Mouse (Mus musculus) activated CD4-positive, CD25-positive, alpha-beta regulatory T cell, adult 4 months (primary cell): ENCODE results near the gene Ptger4. TPM values are rescaled to one million over a fixed set of nuclear protein-coding genes. Genes with fewer than 3 reads are reported as not detected.
"Not testable (repeated sequence)": the region's sequence is repeated elsewhere in the genome, so short reads cannot be mapped to it uniquely, and the experiment has no call there.

ENCODE experiments used
- ATAC-seq: one replicate; pipeline ENCODE4 v1.8.0; 2017
- polyA plus RNA-seq, 2 experiments: library from polyadenylated mRNA; unstranded; fragments of 100-300 nt; shearing (Covaris generic); gene quantifications; one replicate each; pipeline ENCODE4 v1.2.1; 2017

Ptger4 gene
- polyA plus RNA-seq, 2 experiments from 2014 or later: 33.9 to 36.7 TPM

GRCm38 (mm10) chr15:5237012-5237660, 6.9 kb downstream of the Ptger4 start:
- ATAC-seq: peak; percentile 53

DNA sequence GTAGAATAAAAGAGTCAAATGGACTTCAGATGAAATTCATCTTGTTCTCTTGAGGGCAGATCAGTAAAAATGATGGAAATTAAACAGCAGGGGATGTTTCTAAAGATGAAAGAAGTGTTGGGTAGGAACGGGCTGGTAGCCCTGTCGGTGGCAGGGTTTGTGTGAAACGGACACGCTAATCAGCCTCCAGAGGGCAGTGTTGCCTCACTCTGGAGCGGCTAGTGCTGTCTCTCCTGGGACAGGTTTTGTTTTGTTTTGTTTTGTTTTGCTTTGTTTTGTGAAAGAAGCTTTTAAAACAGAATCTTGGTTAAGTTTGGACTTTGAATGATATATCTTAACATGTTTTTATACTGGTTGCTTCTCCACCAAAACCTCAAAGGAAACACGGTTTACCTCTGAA, 7.4 kb downstream of the Ptger4 start:
- peak; percentile 44 for ATAC-seq

DNA sequence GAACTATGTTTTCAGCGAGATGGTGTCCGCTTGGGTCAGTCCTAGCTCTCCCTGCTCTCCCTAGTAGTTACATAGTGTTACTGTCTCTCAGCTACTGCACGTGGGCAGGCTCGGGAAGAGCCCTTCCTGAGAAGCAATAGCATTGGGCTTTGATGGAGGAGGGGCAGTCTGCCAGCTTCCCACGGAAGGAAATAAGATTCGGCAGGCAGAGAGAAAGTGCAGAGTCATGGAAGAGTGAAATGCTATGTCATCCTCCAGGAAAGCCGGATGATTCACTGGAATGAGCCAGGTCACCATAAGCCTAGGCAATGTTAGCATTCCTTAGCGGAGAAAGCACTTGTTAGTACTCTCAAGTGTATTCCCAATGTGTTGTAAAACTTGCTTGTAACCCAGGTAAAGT, 8.5 kb downstream of the Ptger4 start:
- no peak for ATAC-seq

- no peak for ATAC-seq
Measured at GRCm38 (mm10) chr15:5234659-5235058, 9.3 kb downstream of the Ptger4 start.

GRCm38 (mm10) chr15:5230746-5231145, 13.2 kb downstream of the Ptger4 start:
- ATAC-seq: not testable (repeated sequence)

GRCm38 (mm10) chr15:5220491-5220890, 23.5 kb downstream of the Ptger4 start:
- ATAC-seq: no peak

GRCm38 (mm10) chr15:5209116-5209515, 34.9 kb downstream of the Ptger4 start:
- ATAC-seq: no peak

GRCm38 (mm10) chr15:5205222-5205621, 38.8 kb downstream of the Ptger4 start:
- no peak for ATAC-seq

- no peak for ATAC-seq
Measured at GRCm38 (mm10) chr15:5196691-5197090, 47.3 kb downstream of the Ptger4 start.

DNA sequence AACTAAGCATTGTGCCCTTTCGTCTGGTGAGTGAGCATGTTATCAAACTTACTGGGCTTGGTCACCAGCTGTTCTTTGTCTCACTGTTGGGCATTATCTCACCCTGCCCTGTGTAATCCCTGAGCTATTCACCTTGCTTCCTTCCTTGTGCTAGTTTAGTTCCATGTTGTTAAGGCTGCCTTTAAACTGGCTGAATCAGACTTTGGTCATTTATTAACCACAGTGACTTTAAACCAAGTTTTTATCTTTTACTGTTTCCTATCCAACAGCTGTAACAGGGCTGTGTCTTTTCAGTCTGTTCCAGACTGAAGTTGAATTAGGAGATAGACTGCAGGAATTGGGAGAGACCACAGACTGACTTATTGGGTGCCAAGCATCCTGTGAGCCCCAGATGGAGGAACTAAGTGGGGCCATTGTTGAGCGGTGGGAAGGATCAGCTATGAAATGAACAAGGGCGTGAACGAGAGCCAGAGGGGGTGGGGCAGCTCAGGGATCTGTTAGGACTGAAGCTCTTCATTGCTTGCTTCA, 47.9 kb downstream of the Ptger4 start:
- ATAC-seq: no peak

DNA sequence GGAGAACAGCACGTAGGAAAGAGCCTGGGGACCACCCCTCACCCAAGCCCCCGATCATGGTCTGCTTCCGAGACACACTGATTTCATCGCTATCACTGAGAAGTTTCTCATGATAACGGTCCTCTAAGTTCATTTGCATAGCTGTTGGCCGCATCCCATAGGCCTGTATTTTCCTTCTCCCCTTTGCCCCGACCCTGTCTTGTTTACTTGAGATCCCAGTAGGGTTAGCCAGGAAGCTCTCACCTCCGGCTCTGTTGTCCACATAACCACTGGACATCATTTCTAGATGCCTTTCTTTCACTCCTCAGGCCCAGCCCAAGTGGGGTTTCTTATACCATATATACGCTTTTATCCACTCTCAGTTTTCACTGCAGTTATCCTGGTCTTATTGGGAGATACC, 49.1 kb downstream of the Ptger4 start:
- ATAC-seq: no peak

- ATAC-seq: no peak
Measured at GRCm38 (mm10) chr15:5194446-5194845, 49.5 kb downstream of the Ptger4 start.

- ATAC-seq: no peak
Measured at GRCm38 (mm10) chr15:5193833-5194232, 50.2 kb downstream of the Ptger4 start.

- ATAC-seq: no peak
Measured at GRCm38 (mm10) chr15:5189504-5190093, 54.4 kb downstream of the Ptger4 start.

DNA sequence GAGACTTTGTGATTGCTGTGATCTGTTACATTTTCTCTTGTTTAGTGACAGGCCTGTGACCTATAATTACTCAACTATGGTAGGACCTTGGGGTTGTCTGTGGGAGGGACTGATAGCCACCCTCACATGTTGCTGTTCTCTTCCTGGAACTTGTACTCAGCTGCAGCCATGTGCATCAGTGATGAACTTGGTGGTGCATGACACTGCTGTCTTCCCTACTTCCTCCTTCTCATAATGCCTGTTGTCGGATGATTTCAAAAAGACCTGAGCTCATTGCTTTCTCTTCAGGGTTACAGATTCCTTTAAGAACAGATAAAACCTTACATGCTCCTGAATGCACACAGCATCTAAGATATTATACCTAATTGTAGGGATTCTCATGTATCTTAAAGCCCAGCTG, 56.0 kb downstream of the Ptger4 start:
- ATAC-seq: no peak

DNA sequence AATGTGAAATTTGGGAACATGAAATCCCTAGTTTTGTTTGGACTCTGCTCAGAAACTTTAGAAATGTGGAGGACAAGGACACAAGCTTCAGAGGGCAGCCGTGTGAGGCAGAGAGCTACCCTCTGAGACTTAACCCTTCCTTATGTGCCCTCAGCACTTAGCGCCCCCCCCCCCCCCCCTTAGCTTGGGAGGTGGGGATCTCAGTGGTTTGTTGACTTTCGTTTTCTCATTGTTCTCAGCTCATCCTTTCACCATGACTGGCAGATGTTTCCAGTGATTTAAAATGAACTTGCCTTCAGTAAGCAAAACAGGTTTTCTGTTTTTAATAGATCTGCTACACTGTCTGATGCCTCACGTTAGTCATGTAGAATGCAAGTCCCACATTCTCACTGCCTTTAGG, 56.9 kb downstream of the Ptger4 start:
- no peak for ATAC-seq

DNA sequence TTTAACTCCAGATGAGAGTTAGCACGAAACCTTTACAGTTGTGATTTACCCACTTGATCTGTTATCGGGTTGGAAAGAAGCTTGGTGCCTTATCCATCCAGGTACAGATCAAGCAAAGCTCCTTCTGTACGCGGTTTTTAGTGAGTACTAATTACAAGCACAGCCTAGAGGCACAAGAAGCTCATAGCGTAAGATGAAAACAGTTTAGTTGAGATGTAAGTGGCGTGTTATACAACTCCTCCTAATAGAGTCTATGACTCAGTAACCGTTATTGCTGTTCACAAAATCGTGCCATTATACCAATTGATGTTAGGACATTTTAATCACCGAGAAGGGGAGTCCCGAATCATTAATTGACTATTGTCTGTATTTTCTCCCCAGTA, 57.7 kb downstream of the Ptger4 start:
- no peak for ATAC-seq

- ATAC-seq: peak; percentile 73
Measured at GRCm38 (mm10) chr15:5185366-5186292, 58.4 kb downstream of the Ptger4 start, which contains the start of gene Ttc33. Gene Ttc33, plus strand, starts transcription at chr15:5185525.

DNA sequence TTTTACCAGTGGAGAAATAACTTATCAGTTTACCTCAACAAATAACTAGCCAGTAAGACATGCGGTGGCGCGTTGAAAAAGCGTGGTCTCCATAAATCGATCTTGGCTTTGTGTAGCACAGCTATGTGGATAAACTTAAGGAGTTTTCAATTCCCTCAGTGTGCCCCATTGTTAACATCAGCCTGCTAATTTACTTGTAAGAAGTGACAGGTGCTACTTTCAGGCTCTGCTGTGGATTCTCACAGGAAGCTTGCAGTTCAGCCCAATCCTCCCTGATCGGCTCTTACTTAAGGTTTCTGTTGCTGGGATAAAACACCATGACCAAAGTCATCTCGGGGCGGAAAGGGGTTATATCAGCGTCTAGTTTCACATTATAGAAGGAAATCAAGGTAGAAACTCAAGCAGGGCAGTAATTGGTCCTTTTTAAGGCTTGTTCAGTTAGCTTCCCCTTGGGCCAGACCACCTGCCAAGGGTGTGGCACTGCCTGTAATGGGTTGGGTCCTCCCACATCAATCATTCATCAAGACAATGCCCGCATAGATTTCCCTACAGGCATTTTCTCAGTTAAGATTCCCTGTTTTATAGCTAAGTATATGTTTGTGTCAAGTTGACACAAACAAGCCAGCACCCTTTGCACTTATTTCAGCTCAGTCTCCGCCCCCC, 59.2 kb downstream of the Ptger4 start:
- no peak for ATAC-seq

DNA sequence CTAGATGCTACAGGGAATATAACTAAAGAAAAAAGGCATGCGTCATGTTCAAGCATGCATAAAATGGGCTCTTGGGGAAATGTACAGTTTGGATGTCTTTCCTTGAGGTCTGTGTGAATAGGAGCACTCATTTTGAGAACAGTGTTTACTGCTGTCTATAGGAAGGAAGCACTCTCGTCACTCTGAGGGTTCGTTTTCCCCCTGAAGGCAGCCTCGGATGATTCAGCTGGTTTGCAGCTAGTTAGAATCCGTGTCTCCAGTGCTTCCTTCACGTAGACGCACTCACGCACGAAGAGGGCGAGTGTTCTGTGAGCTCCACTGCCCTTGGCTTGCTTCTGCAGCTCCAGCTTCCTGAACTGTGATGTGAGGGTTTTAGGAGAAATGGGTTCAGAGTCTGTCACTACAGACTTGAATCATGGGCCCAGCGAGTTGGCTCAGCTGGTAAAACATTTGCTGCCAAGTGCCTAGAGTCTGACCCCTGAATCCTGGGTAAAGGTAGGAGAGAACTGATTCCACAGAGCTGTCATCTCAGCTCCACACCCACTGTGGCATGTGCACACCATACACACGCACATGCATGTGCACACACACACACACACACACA, 70.7 kb downstream of the Ptger4 start:
- ATAC-seq: no peak

- ATAC-seq: no peak
Measured at GRCm38 (mm10) chr15:5165121-5165773, 78.7 kb downstream of the Ptger4 start.

DNA sequence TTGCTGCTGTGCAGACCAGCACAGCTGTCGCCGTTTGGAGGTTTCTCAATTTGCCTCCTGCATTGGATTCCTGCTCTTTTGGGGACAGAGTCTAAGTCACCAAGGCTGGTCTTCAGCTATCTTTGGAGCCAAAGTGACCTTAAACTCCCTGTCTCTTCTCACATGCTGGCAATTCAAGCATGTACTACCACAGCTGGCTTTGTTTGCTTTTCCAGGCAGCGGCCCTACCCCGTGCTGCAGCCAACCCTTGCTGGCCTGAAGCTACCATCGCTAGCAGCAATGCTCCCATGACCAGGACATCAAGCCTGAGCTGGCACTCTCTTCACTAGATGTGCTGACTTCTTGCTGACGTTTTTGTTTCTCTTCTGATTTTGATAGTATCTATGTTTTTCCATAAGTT, 85.2 kb downstream of the Ptger4 start:
- ATAC-seq: no peak
